Mouse (Mus musculus) forebrain, embryonic 11.5 days (tissue): Measurements from ENCODE around the gene C7. TPM values are rescaled to one million over a fixed set of nuclear protein-coding genes. Genes with fewer than 3 reads are reported as not detected.
A peak's percentile ranks its signal among the peaks of the same experiment; 100 is the strongest.
"Not testable (repeated sequence)": the region's sequence is repeated elsewhere in the genome, so short reads cannot be mapped to it uniquely, and the experiment has no call there.

Experiments
- ATAC-seq: fragments of 200-750 bp; cut with Nextera tagmentation; replicated peaks from 2 replicates; pipeline ENCODE4 v1.8.0; 2017; ENCODE audit warnings: moderate TSS enrichment; ENCODE audit not compliant: low FRiP score
- DNase-seq: peaks from one replicate; pipeline ENCODE4 v3.0.0-alpha.2; 2017; ENCODE audit warnings: low spot score
- H3K27ac ChIP-seq: fragments of 300-500 bp; sonication (generic); 2 replicates; pipeline ENCODE4 v1.5.1; 2014; ENCODE audit warnings: low read depth, low read length
- H3K27me3 ChIP-seq: fragments of 300-500 bp; sonication (generic); 2 replicates; pipeline ENCODE4 v1.6.1; 2014; ENCODE audit warnings: mild to moderate bottlenecking, low read length, mixed read lengths; ENCODE audit not compliant: control insufficient read depth, insufficient read depth
- H3K36me3 ChIP-seq: fragments of 300-500 bp; sonication (generic); 2 replicates; pipeline ENCODE4 v1.6.1; 2014; ENCODE audit warnings: mild to moderate bottlenecking, low read length, moderate library complexity, mixed read lengths; ENCODE audit not compliant: control insufficient read depth, insufficient read depth
- H3K4me1 ChIP-seq: fragments of 300-500 bp; sonication (generic); replicated peaks from 2 replicates; pipeline ENCODE4 v1.6.1; 2014; ENCODE audit warnings: low read length, mixed read lengths; ENCODE audit not compliant: control insufficient read depth, insufficient read depth
- H3K4me2 ChIP-seq: fragments of 300-500 bp; sonication (generic); 2 replicates; pipeline ENCODE4 v1.6.1; 2014; ENCODE audit warnings: low read depth, mild to moderate bottlenecking, low read length, moderate library complexity, mixed read lengths; ENCODE audit not compliant: severe bottlenecking
- H3K4me3 ChIP-seq: fragments of 300-500 bp; sonication (generic); 2 replicates; pipeline ENCODE4 v1.5.1; 2014; ENCODE audit warnings: low read depth, low read length
- H3K9ac ChIP-seq: fragments of 300-500 bp; sonication (generic); 2 replicates; pipeline ENCODE4 v1.6.1; 2014; ENCODE audit warnings: low read length
- H3K9me3 ChIP-seq: fragments of 300-500 bp; sonication (generic); 2 replicates; pipeline ENCODE4 v1.6.1; 2016; ENCODE audit warnings: low read length, mixed read lengths; ENCODE audit not compliant: control insufficient read depth
- WGBS: fragments of 180-500 bp; shearing (Covaris S2); extraction: QIAGEN DNeasy Blood & Tissue Kit; methylation state at CpG from one replicate; pipeline ENCODE4 v1.1.7; 2014; 5-methylcytosine and 5-hydroxymethylcytosine counted together
- polyA plus RNA-seq: library from polyadenylated mRNA; unstranded; fragments of >200 nt; fragmentation: Nextera tagmentation; extraction: Ambion mirVana; gene quantifications from 2 replicates; pipeline ENCODE4 v1.2.1, GENCODE M21; 2014

C7 gene
- polyA plus RNA-seq, 1 experiment from 2014 or later: not detected

- not testable (repeated sequence) for H3K9ac ChIP-seq, H3K4me1 ChIP-seq, H3K27me3 ChIP-seq, H3K36me3 ChIP-seq, DNase-seq, H3K4me3 ChIP-seq, H3K27ac ChIP-seq, H3K9me3 ChIP-seq, H3K4me2 ChIP-seq, ATAC-seq
- 88% methylated on average over 14 of the region's 14 CpGs for WGBS
These were observed 39.9 kb downstream of the C7 start for GRCm38 (mm10) chr15:5023479-5024265.

GRCm38 (mm10) chr15:5009644-5010107, 53.9 kb downstream of the C7 start:
- 87% methylated on average over 11 of the region's 11 CpGs for WGBS

GRCm38 (mm10) chr15:5003503-5004196, 59.9 kb downstream of the C7 start:
- no peak for ATAC-seq
- no peaks in the 10 kb centered on the region for H3K27me3 ChIP-seq
- H3K4me3 ChIP-seq: no peak overlapping the region
- WGBS: 86% methylated on average over 6 of the region's 6 CpGs
- H3K27ac ChIP-seq: no peak overlapping the region
- H3K36me3 ChIP-seq: no peaks in the 10 kb centered on the region
- H3K9me3 ChIP-seq: no peaks in the 10 kb centered on the region
- no peak overlapping the region for H3K4me2 ChIP-seq
- no peak for DNase-seq
- H3K4me1 ChIP-seq: no peaks in the 10 kb centered on the region
- no peak overlapping the region for H3K9ac ChIP-seq

More at GRCm38 (mm10) chr15:5009644-5010107, 53.9 kb downstream of the C7 start:
- no peak overlapping the region for H3K4me3 ChIP-seq
- H3K27me3 ChIP-seq: no peaks in the 10 kb centered on the region
- no peak overlapping the region for H3K27ac ChIP-seq
- no peak for DNase-seq
- no peak for ATAC-seq
- H3K9ac ChIP-seq: no peak overlapping the region
- no peak overlapping the region for H3K4me2 ChIP-seq
- H3K9me3 ChIP-seq: no peaks in the 10 kb centered on the region
- H3K4me1 ChIP-seq: no peaks in the 10 kb centered on the region
- no peaks in the 10 kb centered on the region for H3K36me3 ChIP-seq

GRCm38 (mm10) chr15:5002903-5003302, 60.6 kb downstream of the C7 start:
- Histone ChIP-seq H3K4me2 (no peak overlapping the region), H3K9ac (no peak overlapping the region), H3K9me3 (no peaks in the 10 kb centered on the region), H3K27me3 (no peaks in the 10 kb centered on the region), H3K27ac (no peak overlapping the region), H3K4me3 (no peak overlapping the region), H3K36me3 (no peaks in the 10 kb centered on the region), H3K4me1 (no peaks in the 10 kb centered on the region)
- DNase-seq: no peak
- 35% methylated on average over 2 of the region's 2 CpGs for WGBS
- peak; percentile 82 for ATAC-seq

GRCm38 (mm10) chr15:4973355-4973754, 90.2 kb downstream of the C7 start:
- WGBS: 98% methylated on average over 1 of the region's 1 CpGs
- DNase-seq: no peak
- Histone ChIP-seq H3K27me3 (no peaks in the 10 kb centered on the region), H3K4me3 (no peak overlapping the region), H3K4me2 (no peak overlapping the region), H3K9me3 (no peaks in the 10 kb centered on the region), H3K36me3 (no peaks in the 10 kb centered on the region), H3K4me1 (no peaks in the 10 kb centered on the region), H3K27ac (no peak overlapping the region), H3K9ac (no peak overlapping the region)
- ATAC-seq: no peak

Other genes with a start within 250 kb of the C7 start
- not detected in 2 replicates for gene Mroh2b, start 165.0 kb downstream of the C7 start, polyA plus RNA-seq
- gene Card6, start 44.8 kb upstream of the C7 start, polyA plus RNA-seq: 0.97 and 1.6 TPM in 2 replicates
- gene Rpl37, start 52.9 kb upstream of the C7 start, polyA plus RNA-seq: 418 and 471 TPM in 2 replicates
- gene Prkaa1, start 80.1 kb upstream of the C7 start, polyA plus RNA-seq: 15.7 and 16.3 TPM in 2 replicates
- gene Ttc33, start 121.8 kb upstream of the C7 start, polyA plus RNA-seq: 34.0 and 37.9 TPM in 2 replicates
- gene Ptger4, start 180.4 kb upstream of the C7 start, polyA plus RNA-seq: 0.73 and 1.1 TPM in 2 replicates